Mouse (Mus musculus) stomach, postnatal 0 days (tissue): ENCODE measurements around the gene Oscp1.

ENCODE experiments used
- CTCF ChIP-seq: IDR thresholded peaks from 2 replicates; pipeline ENCODE4 v1.5.1; 2016; ENCODE audit warnings: antibody characterized with exemption, low read depth, mild to moderate bottlenecking, moderate library complexity
- EP300 ChIP-seq: optimal IDR thresholded peaks from 2 replicates; pipeline ENCODE3; 2016; ENCODE audit warnings: antibody characterized with exemption

GRCm38 (mm10) chr4:126099365-126099764, 41.0 kb downstream of the Oscp1 start:
- TF ChIP-seq CTCF (no peak), EP300 (no peak)
